Mouse (Mus musculus) R1 (cell line): ENCODE data around the gene Ntf5.

Experiments
- DNase-seq: peaks from one replicate; pipeline ENCODE4 v3.0.0-alpha.2; 2018; ENCODE audit warnings: low read depth, low spot score

The Ntf5 gene

DNA sequence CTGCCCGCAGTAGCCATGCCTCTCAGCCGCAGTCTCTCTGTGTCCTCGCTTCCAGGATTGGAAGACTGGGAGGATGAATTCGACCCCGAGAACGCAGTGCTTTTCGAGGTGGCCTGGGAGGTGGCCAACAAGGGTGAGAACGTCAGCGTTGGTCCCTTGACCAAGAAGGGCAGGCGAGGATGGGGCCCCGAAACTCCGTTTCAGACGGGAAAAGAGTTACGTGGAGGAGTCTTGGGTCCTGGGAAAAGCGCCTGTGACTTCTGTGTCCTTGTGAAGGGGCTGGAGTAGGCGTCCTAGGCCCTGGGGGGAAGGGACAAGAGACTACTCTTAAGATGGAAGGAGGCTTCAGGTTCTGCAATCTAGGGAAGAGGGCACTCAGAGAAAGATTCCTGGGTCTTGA is 21.5 kb downstream of the Ntf5 start:
- no peak for DNase-seq

DNA sequence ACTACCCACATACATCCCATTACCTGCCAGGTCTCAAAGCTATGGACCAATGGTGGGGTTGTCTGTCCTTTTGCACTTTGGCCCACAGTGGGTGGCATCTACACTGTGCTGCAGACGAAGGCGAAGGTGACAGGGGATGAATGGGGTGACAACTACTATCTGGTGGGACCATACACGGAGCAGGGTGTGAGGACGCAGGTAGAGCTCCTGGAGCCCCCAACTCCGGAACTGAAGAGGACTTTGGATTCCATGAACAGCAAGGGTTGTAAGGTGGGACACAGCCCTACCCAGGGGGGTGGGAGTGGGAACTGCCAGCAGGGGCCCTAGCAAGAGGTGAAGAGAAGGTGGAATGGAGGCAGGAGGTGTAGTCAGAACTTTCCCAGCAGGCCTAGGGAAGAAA is 22.9 kb downstream of the Ntf5 start:
- DNase-seq: no peak

DNA sequence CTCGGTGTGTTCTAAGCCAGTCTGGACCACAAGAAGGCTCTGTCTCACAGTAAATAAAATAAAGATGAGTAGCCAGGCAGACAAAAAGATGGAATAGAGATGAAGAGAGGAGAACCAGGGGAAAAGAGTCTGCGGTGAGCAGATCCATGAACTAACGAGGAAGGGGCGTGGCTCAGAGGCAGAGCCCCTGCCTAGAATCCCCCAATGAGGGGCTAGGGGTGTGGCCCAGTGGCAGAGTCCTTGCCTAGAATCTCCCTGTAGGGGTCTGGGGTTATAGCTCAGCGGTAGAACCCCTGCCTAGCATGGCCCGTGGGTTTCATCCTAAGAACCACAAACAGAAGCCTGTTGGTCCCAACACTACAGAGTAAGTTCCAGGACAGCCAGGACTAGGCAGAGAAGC is 23.6 kb downstream of the Ntf5 start:
- peak; percentile 88 for DNase-seq

GRCm38 (mm10) chr7:45437521-45438276 is 24.2 kb downstream of the Ntf5 start, which contains the start of gene Ruvbl2:
Ruvbl2 (minus strand) TSS chr7:45438096.
- peak; percentile 91 for DNase-seq

GRCm38 (mm10) chr7:45443526-45444420 is 30.3 kb downstream of the Ntf5 start:
- DNase-seq: peak; percentile 58

GRCm38 (mm10) chr7:45446589-45446988 is 33.1 kb downstream of the Ntf5 start:
- DNase-seq: no peak

GRCm38 (mm10) chr7:45447325-45447990 is 34.0 kb downstream of the Ntf5 start:
- peak; percentile 83 for DNase-seq

DNA sequence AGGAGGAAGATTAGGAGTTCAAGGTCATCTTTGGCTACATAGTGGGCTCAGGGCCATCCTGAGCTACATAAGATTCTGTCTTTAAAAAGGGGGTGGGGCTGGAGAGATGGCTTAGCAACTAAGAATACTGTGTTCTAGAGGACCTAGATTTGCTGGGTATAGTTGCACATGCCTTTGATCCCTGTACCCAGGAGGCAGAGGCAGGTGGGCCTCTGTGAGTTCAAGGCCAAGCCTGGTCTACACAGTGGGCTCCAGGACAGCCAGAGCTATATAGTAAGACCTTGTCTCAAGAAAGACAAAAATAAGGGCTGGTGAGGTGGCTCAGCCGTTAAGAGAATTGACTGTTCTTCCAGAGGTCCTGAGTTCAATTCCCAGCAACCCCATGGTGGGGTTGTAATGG is 36.5 kb downstream of the Ntf5 start:
- no peak for DNase-seq

- DNase-seq: peak; percentile 90
These were observed 38.0 kb downstream of the Ntf5 start for GRCm38 (mm10) chr7:45451344-45451982.

GRCm38 (mm10) chr7:45454971-45455370 is 41.5 kb downstream of the Ntf5 start:
- DNase-seq: no peak

DNA sequence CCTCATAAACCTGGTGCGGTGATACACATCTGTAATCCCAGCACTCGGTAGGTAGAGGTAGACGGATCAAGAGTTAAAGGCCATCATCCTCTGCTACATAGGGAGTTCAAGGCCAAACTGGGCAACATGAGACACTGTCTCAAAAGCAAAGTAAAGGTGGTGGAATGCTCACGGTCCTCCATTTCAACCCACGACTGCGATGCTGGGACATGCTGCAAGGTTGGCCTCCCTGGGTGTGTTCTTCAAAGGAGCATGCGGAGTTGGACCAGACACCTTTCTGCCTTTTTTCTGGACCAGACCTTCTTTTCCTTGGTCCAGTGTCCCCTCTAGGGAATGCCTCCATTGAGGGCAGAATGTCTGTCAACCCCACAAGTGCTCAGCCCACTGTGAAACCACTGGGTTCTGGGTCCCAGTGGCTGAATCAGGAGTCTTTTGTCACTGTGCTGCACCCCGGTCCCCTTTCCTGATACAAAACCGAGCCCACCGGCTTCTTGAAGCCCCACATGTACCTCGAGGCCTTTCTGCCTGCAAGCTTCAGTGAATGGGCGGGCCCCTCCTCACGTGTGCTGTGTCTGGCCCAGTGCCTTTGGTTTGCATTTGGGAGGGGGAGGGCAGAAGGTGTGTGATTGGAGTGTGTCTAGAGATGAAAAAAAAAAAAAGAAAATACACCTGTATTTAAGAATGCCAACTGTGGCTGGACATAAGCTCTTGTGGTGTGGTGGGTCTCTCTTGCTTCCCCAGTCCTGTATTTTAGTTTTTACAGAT is 42.6 kb downstream of the Ntf5 start:
- peak; percentile 81 for DNase-seq

- no peak for DNase-seq
These were observed 43.3 kb downstream of the Ntf5 start for GRCm38 (mm10) chr7:45456721-45457203.

GRCm38 (mm10) chr7:45457204-45458060 is 43.9 kb downstream of the Ntf5 start:
- peak; percentile 78 for DNase-seq

GRCm38 (mm10) chr7:45458748-45459563 is 45.5 kb downstream of the Ntf5 start:
- peak; percentile 85 for DNase-seq

- peak; percentile 99 for DNase-seq
These were observed 46.2 kb downstream of the Ntf5 start, which contains the start of gene Ftl1 for GRCm38 (mm10) chr7:45459564-45460140. Ftl1 (minus strand) TSS chr7:45459884.

DNA sequence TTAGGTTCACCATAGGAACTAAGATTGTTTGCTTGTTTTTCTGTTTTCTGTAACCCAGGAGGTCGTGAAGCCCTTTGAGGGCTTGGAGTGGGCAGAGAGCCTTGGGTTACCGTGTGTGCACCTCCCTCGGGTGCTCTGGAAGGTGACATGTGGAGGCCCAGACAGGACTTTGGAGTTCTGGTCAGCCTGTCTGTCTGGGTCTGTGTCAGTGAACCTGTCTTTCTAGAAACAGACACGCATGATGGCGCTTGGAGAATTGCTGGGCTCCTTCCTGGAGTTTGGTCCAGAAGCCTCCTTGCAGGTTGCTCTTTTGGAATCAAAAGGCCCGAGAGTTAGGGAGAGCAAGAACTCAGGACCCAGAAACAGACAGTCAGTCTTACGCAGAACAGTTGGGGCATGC is 46.9 kb downstream of the Ntf5 start:
- no peak for DNase-seq

DNA sequence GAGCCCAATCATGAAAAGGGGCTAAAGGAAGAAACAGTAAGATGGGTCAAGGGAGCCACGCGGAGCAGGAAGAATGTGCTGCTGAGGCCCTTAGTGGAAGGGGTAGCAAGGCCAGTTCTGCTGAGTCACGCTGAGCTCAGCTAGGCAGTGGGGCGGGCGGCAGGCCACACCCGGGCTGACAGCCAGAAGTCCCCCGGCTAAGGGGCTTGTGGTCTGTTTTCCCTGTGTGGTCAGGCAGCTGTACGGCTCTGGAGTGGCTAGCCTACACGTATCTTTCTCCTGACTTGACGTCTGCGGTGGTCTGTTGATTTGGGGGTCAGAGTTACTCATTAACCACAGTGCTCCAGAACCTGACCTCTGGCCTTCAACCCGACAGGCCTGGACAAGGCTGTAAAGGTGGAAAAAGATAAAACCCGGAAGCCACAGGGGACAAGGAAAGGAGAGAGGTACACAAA is 47.4 kb downstream of the Ntf5 start:
- peak; percentile 81 for DNase-seq

DNA sequence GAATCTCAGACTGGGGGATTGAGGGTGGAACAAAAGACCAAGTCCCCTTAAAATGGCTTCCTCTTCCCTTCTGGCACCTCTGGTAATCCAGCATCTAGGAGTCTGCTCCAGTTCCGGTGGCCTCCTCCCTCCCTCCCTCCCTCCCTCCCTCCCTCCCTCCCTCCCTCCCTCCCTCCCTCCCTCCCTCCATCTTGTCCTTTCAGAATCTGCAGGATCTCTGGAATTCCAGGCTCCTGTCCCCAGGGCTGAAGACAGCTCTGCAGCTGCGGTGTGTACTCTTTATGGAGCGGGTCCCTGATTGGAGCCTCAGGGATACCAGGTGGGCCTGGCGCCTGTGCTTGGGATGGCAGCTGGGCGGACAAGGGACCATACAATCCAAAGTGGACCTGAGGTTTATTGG is 47.8 kb downstream of the Ntf5 start:
- peak; percentile 90 for DNase-seq
